Mouse (Mus musculus): ENCODE data around the gene Col28a1. TPM values are rescaled to one million over a fixed set of nuclear protein-coding genes. Genes with fewer than 3 reads are reported as not detected.

Gene Col28a1
- polyA plus RNA-seq, 1 experiment = not detected

- no peak overlapping the region for H3K4me2 ChIP-seq (ENCODE audit: low read depth)
- TF ChIP-seq USF1 (IDR thresholded peaks at IDR 0.05; ENCODE audit: low read depth) (no peak), MYOG (IDR thresholded peaks at IDR 0.05; ENCODE audit: control insufficient read depth in 1 of 3, insufficient read depth in 1 of 3, insufficient read length in 2 of 3, low read depth in 2 of 3) (no peak), TCF12 (IDR thresholded peaks at IDR 0.05; ENCODE audit: insufficient read depth, poor library complexity, severe bottlenecking) (no peak), CEBPB (IDR thresholded peaks at IDR 0.05; ENCODE audit: insufficient read depth, poor library complexity, severe bottlenecking) (no peak), SRF (IDR thresholded peaks at IDR 0.05; ENCODE audit: control insufficient read depth, insufficient read length, low read depth) (no peak), POLR2AphosphoS2 (IDR thresholded peaks at IDR 0.05; ENCODE audit: insufficient read length, low read depth) (no peak), REST (IDR thresholded peaks at IDR 0.05; ENCODE audit: insufficient read depth, insufficient read length) (no peak), TCF3 (IDR thresholded peaks at IDR 0.05; ENCODE audit: insufficient read length, low read depth) (no peak), MYOD1 (IDR thresholded peaks at IDR 0.05; ENCODE audit: control insufficient read depth in 1 of 3, insufficient read length in 2 of 3, low read depth in 2 of 3) (no peak), POLR2A (IDR thresholded peaks at IDR 0.05; ENCODE audit: insufficient read length, low read depth) (no peak)
- H3ac ChIP-seq (ENCODE audit: control insufficient read depth, insufficient read length) = no peak overlapping the region
- no peaks in the 10 kb centered on the region for H3K79me2 ChIP-seq (ENCODE audit: control insufficient read depth, insufficient read depth)
- no peak overlapping the region for H3K4me3 ChIP-seq
- no peaks in the 10 kb centered on the region for H3K36me3 ChIP-seq (ENCODE audit: control insufficient read depth, insufficient read depth)
- H3K27me3 ChIP-seq (ENCODE audit: control insufficient read depth, insufficient read depth, insufficient read length) = no peaks in the 10 kb centered on the region
Observed at GRCm38 (mm10) chr6:7962749-7963148, 229.7 kb downstream of the Col28a1 start.

DNA sequence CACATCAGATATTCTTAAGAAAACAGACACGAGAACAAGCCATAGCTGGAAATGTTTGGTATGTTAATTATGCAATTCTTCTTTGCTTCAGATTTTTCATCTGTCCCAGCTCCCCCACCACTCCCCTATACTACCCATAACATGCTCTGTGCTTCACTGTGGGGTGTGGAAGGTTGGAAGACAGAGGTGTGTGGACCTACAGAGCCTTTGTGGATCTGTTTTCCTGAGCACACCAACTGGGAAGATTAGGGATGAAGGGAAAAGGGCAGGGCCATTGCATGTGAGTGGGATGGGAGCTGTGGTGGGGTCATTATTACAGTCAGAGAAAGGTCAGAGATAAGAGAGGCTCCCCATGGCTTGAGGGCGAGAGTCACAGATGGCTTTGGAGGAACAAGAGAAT lies 240.2 kb downstream of the Col28a1 start:
- TF ChIP-seq E2F4 (IDR thresholded peaks at IDR 0.05; ENCODE audit: insufficient read depth) = no peak
- TF ChIP-seq MYOD1 (IDR thresholded peaks at IDR 0.05; ENCODE audit: control insufficient read depth in 1 of 3, insufficient read length in 2 of 3, low read depth in 2 of 3) = no peak
- no peak for TF ChIP-seq TCF3 (IDR thresholded peaks at IDR 0.05; ENCODE audit: insufficient read length, low read depth)
- no peak for TF ChIP-seq USF1 (IDR thresholded peaks at IDR 0.05; ENCODE audit: low read depth)
- TF ChIP-seq SRF (IDR thresholded peaks at IDR 0.05; ENCODE audit: control insufficient read depth, insufficient read length, low read depth) = no peak
- TF ChIP-seq TCF12 (IDR thresholded peaks at IDR 0.05; ENCODE audit: insufficient read depth, poor library complexity, severe bottlenecking) = no peak
- Histone ChIP-seq H3K36me3 (ENCODE audit: control insufficient read depth, insufficient read depth) (no peaks in the 10 kb centered on the region), H3K27me3 (ENCODE audit: control insufficient read depth, insufficient read depth, insufficient read length) (no peaks in the 10 kb centered on the region), H3K79me2 (ENCODE audit: control insufficient read depth, insufficient read depth) (no peaks in the 10 kb centered on the region), H3K4me3 (no peak overlapping the region), H3ac (ENCODE audit: control insufficient read depth, insufficient read length) (no peak overlapping the region), H3K4me2 (ENCODE audit: low read depth) (no peak overlapping the region)

DNA sequence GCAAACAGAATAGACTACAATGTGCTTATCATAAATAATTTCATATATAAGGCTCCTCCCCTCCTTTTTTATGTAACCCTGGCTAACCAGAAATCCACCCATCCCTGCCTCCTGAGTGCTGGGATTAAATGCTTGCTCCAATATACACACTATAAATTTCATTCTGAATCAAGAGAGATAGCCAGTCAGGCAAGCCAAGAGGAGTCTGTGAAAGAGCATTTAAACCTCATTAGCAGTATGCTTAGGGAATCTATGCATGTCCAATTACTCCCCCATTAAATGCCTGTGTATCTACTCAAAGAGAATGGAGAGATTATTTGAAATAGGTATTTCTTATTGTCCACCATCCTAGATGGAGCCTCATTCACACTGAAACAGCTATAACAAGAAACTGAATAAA lies 240.6 kb downstream of the Col28a1 start:
- Histone ChIP-seq H3K27me3 (ENCODE audit: control insufficient read depth, insufficient read depth, insufficient read length) (no peaks in the 10 kb centered on the region), H3ac (ENCODE audit: control insufficient read depth, insufficient read length) (no peak overlapping the region), H3K79me2 (ENCODE audit: control insufficient read depth, insufficient read depth) (no peaks in the 10 kb centered on the region), H3K4me2 (ENCODE audit: low read depth) (no peak overlapping the region), H3K36me3 (ENCODE audit: control insufficient read depth, insufficient read depth) (no peaks in the 10 kb centered on the region), H3K4me3 (no peak overlapping the region)
- no peak for TF ChIP-seq POLR2A (IDR thresholded peaks at IDR 0.05; ENCODE audit: insufficient read length, low read depth)
- no peak for TF ChIP-seq POLR2AphosphoS2 (IDR thresholded peaks at IDR 0.05; ENCODE audit: insufficient read length, low read depth)
- TF ChIP-seq CEBPB (IDR thresholded peaks at IDR 0.05; ENCODE audit: insufficient read depth, poor library complexity, severe bottlenecking) = no peak
- TF ChIP-seq MYOG (IDR thresholded peaks at IDR 0.05; ENCODE audit: control insufficient read depth in 1 of 3, insufficient read depth in 1 of 3, insufficient read length in 2 of 3, low read depth in 2 of 3) = no peak
- TF ChIP-seq REST (IDR thresholded peaks at IDR 0.05; ENCODE audit: insufficient read depth, insufficient read length) = no peak
- no peak for TF ChIP-seq USF1 (IDR thresholded peaks at IDR 0.05; ENCODE audit: low read depth)
- no peak for TF ChIP-seq MAX (IDR thresholded peaks at IDR 0.05; ENCODE audit: low read depth)
- no peak for TF ChIP-seq TCF3 (IDR thresholded peaks at IDR 0.05; ENCODE audit: insufficient read length, low read depth)
- TF ChIP-seq TCF12 (IDR thresholded peaks at IDR 0.05; ENCODE audit: insufficient read depth, poor library complexity, severe bottlenecking) = no peak
- TF ChIP-seq SRF (IDR thresholded peaks at IDR 0.05; ENCODE audit: control insufficient read depth, insufficient read length, low read depth) = no peak
- no peak for TF ChIP-seq MYOD1 (IDR thresholded peaks at IDR 0.05; ENCODE audit: control insufficient read depth in 1 of 3, insufficient read length in 2 of 3, low read depth in 2 of 3)
- TF ChIP-seq E2F4 (IDR thresholded peaks at IDR 0.05; ENCODE audit: insufficient read depth) = no peak

Other genes starting within 250 kb of the Col28a1 start
- 5.0 TPM for gene Mios, start 16.6 kb upstream of the Col28a1 start, polyA plus RNA-seq (2012; fragmentation: generic; extraction: Trizol)
- gene Rpa3, start 66.6 kb upstream of the Col28a1 start, polyA plus RNA-seq (2012; fragmentation: generic; extraction: Trizol) = 37.9 TPM
- gene Umad1, start 66.7 kb upstream of the Col28a1 start, polyA plus RNA-seq (2012; fragmentation: generic; extraction: Trizol) = 5.9 TPM
- 0.71 TPM for gene Gm45062, start 66.8 kb upstream of the Col28a1 start, polyA plus RNA-seq (2012; fragmentation: generic; extraction: Trizol)

Data from myocyte (in vitro differentiated cells).